Mouse (Mus musculus) mouse embryonic stem cell (cell line): ENCODE data around the gene Rbm20.

Source experiments
- in situ Hi-C, 2 experiments: fragments of 300-500 bp; cut with MboI; formaldehyde crosslinking; loops; 1 replicate in 1 of 2; 3 replicates in 1 of 2; pipeline ENCODE4 v1.14.3; 2019 to 2020; ENCODE audit warnings: low sequenced_read_pairs in 2 of 2, low pct_unique_long_range_greater_than_20kb in 1 of 2, mixed read lengths in 1 of 2; ENCODE audit not compliant: unreplicated experiment in 1 of 2

Gene Rbm20

DNA sequence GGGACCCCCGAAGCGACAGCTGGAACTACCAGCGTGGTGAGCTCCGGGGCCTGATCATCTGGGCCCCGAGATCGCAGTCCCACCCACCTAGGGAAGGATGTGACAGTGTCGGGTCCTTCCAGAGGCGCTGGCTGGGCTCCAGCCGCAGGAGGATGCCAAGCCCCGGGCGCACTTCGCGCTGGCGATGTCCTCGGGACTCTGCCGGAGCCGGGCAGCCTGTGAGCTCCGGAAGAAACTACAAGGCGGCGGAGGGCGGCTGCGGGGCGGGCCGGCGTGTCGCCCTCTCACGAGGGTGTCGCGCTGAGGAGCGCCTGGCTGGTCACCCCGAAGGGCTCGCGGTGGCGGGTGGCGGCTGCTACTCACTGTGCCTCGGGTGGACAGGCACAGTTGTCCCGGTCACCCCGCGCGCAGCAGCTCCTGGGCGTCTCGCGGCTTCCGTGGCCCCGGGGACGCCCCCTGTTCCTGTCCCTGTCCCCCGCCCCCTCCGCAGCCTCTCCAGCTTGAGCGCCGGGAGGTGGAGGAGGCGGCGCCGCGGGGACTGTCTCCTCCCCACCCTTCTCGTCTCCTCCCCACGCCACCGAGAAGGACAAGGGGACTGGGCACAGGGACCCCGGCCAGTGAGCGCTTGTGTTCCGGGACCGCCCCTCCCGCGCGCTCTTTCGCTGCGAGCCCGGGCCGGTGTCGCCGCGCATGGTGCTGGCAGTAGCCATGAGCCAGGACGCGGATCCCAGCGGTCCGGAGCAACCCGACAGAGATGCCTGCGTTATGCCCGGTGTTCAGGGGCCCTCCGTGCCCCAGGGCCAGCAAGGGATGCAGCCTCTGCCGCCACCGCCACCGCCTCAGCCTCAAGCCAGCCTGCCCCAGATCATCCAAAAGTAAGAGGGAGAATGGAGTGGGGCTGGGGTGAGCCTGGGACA, at the start of gene Rbm20:
TSS of gene Rbm20 (plus strand) at position 589 of the 917 bp plus-strand sequence.
- in situ Hi-C loops = no loop called here

DNA sequence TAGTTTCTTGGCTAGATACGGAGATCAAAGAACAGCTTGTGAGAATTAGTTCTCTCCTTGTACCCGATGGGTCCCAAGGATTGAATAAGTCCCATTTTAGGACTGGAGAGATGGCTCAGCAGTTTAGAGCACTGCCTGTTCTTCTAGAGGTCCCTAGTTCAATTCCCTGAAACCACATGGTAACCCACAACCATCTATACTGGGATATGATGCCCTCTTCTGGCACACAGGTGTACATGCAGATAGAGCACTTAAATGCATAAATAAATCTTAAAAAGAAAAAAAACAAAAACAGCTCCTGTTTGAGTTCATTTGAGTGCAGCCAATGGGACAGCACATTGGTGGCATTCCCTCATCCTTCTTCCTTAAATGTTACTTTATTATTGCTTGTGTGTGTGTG, 39.1 kb upstream of the Rbm20 start:
- in situ Hi-C loops = loop anchor here in 1 of 2 experiments (5.0 kb wide), 1 partner anchor 36 kb away; the partner anchor contains the start of gene Smc3

DNA sequence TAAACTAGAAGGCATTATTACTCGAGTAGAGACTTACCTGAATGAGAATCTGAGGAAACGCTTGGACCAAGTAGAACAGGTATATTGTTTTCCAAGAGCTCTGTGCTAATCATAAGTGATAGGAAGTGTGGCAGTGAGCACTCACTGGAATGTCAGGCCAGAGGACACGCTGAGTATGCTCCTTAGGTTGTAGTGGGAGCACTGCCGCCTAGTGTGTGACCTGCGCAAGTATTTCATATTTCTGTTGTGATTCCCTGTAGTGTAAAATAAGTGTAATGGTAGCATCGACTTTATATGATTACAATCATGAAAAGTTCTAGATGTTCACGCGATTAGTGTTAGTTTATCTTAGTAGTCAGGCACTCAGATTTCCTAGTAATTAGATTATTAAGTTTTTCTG, 38.4 kb upstream of the Rbm20 start:
- in situ Hi-C loops = loop anchor here in 1 of 2 experiments (5.0 kb wide), 1 partner anchor 36 kb away; the partner anchor contains the start of gene Smc3

- in situ Hi-C loops = loop anchor here in 1 of 2 experiments (10.0 kb wide), 1 partner anchor 111 kb away; no protein-coding TSS in a partner anchor
Observed at GRCm38 (mm10) chr19:53644020-53644595, 33.0 kb upstream of the Rbm20 start.

DNA sequence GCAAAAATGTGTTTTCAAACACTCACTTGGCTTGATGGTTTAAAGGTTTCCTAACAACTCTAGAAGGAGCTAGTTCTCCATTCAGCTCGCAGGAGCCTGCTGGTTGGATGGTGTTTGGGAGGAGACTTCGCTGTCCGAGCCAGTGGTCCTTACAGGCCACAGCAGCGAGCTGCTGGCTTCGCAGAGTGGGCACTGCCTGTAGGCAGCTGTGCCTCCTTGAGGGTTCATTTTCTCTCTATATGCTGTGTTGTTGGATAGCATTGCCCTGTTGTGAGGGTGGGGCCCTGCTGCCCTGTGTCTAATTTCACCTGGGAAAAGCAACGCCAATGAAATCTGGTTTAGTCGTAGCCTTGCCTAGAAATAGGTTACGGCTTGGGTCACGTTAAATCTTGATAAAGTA, 29.8 kb upstream of the Rbm20 start:
- in situ Hi-C loops = loop anchor here in 1 of 2 experiments (10.0 kb wide), 1 partner anchor 108 kb away; no protein-coding TSS in a partner anchor

DNA sequence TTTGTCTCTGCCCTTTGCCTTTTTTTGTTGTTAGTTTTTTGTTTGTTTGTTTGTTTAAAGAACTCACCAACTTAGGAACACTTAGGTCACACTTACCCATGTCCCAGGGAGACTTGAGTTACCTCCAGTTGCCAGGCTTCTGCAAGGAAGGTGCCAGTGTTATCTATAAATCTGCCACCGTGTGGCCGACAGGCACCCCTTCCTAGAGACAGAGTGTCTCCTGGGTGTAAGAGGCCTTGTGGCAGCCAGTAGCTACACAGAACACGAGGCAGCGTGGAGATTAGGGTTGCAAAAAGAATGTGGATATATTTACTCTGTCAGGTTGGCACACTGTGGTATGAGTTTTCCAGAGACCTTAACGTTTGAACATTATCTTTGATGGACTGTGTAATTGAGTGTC, 29.1 kb upstream of the Rbm20 start:
- in situ Hi-C loops = loop anchor here in 1 of 2 experiments (10.0 kb wide), 1 partner anchor 107 kb away; no protein-coding TSS in a partner anchor

- in situ Hi-C loops = loop anchor here in 1 of 2 experiments (10.0 kb wide), 1 partner anchor 106 kb away; no protein-coding TSS in a partner anchor
Observed at GRCm38 (mm10) chr19:53648802-53649236, 28.3 kb upstream of the Rbm20 start.

DNA sequence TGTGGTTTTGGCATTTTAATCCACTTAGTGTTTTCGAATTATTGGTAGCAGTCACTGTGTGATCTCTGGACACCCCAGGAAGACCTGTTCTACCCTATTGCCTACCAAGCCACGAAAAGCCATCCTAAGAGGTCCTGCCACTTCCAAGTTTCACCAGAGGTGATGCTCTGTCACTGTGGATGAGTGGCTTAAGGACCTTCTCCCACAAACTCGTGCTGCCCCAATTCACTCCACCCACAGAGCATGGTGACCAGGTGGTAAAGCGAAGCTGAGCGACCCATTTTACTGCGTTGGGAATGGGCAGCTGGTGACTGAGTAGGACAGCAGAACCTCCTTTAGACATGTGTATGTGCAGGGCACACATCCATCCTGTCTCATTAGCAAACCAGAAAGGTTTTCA, 27.7 kb upstream of the Rbm20 start:
- in situ Hi-C loops = loop anchor here in 1 of 2 experiments (10.0 kb wide), 1 partner anchor 105 kb away; no protein-coding TSS in a partner anchor

DNA sequence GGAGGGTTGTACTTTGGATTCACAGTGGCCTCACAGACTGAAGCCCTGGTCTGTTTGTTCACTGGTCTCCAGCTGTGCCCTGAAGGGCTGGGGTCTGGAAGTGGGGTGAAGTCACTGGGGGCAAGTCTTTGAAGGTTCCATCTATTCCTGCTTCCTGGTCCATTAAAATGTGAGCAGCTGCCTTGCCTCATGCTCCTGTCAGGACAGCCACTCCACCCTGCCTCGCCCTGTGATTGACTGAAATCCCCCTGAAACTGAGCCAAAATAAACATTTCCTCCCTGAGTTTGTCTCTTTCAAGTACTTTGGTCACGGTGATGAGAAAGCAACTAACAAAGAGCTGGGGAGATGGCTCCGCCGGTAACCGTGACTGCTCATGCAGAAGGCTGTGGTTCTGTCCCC, 27.3 kb upstream of the Rbm20 start:
- in situ Hi-C loops = loop anchor here (5.0 to 10.0 kb wide), 3 partner anchors 85 to 107 kb away; no protein-coding TSS in a partner anchor

GRCm38 (mm10) chr19:53650921-53651320, 26.2 kb upstream of the Rbm20 start:
- in situ Hi-C loops = loop anchor here (5.0 to 10.0 kb wide), 2 partner anchors 84 to 106 kb away; no protein-coding TSS in a partner anchor

DNA sequence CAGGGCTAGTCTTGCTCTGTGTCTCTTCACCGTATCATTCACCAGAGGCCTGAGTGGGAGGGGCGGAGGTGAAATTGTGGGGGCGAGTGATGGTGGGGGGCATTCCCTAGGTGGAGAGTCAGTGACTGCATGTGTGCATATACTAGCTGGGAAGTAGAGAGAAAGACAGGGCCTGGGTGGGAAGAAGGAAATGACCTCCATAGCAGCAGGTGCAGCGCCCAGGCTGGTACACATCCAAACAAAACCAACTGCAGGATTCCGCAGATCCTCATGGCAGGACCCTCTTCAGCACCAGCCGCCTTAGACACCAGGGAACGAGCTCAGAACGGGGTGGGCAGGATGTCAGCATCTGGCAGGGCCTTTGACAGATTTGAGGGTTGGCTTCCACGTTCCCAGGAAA, 24.8 kb upstream of the Rbm20 start:
- in situ Hi-C loops = loop anchor here (5.0 to 10.0 kb wide), 2 partner anchors 83 to 105 kb away; no protein-coding TSS in a partner anchor

DNA sequence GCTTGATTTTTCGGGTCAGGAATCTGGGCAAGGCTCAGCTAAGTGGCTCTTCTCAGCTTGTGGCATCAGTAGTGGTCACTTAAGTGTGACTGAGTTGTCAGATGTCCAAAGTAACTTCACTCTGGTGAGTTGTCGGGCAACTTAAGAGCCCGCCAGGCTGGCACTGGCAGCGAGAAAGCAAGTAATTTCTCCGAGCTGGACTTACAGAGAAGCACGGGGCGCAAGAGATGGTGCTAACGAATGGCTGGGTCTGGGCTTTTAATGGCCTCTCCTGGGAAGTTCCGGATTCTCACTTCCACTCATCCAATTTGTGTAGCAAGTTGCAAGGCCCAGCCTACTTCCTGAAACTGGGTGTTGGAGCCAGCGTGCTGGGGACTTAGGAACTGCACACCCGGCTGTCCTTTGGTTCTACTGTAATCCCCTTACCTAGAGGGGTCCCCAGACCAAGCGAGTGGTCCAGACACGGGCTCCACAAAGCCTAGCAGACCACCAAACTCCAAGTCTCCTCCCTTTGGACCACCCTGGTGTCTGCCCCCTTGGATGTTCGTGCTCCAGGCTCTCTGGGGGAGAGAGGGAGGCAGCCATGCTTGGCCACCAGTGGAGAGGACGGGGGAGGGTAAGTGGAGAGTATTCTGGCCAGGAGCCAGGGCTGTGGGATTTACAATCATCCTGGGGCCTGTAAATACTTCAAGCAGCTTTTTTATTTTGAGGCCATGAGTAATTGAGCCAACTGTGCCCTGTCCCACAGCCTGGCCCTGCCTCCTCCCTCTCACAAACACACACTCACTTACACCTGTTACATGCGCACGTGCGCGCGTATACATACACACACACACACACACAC, 23.3 kb upstream of the Rbm20 start:
- in situ Hi-C loops = loop anchor here (5.0 to 10.0 kb wide), 2 partner anchors 81 to 103 kb away; no protein-coding TSS in a partner anchor

- in situ Hi-C loops = loop anchor here in 1 of 2 experiments (10.0 kb wide), 1 partner anchor 78 kb away; no protein-coding TSS in a partner anchor
Observed at GRCm38 (mm10) chr19:53656443-53656842, 20.7 kb upstream of the Rbm20 start.

GRCm38 (mm10) chr19:53657437-53657836, 19.7 kb upstream of the Rbm20 start:
- in situ Hi-C loops = loop anchor here in 1 of 2 experiments (10.0 kb wide), 1 partner anchor 77 kb away; no protein-coding TSS in a partner anchor

- in situ Hi-C loops = no loop called here
Observed at GRCm38 (mm10) chr19:53660722-53661420, 16.2 kb upstream of the Rbm20 start.

DNA sequence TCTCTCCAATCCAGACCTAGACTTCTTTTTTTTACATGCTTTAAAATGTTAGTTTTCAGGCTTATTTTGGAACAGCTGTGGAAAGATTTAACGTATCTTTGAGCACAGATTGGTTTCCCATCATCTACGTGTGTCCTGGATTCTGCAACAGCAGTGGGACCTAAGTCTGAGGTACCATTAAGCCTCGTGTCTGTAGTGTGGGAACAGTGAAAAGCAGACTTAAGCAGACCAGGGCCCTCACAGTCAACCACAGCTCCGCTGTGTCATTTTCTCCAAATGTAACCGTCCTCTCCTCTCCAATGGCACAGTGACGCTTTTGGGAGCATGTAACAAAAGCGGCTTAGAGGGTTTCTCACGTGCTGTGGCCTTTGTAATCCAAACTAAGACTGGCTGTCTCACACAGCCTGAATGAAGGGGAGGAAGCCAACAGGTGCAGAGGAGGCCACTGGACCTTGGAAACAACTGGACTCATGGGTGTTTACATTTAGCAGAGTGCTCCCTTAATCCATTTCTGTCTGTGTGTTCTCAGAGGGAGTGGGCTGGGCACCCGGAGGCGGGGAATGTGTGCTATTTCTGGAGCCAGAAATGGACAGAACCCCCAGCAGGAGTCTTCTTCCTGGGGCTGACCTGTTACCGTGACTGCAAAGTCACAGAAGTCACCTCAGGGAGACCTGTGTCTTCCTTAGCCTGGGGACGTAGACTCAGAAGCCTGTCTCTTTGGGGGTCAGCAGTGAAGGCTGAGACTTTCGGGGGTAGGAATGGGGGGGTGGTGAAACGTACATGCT, 15.0 kb upstream of the Rbm20 start:
- in situ Hi-C loops = no loop called here

GRCm38 (mm10) chr19:53664831-53665230, 12.3 kb upstream of the Rbm20 start:
- in situ Hi-C loops = no loop called here
